Mouse (Mus musculus) brain, embryonic 14.5 days (tissue): ENCODE results near the gene Elovl2.
A peak's percentile ranks its signal among the peaks of the same experiment; 100 is the strongest.

Source experiments
- CTCF ChIP-seq: fragments of 200-500 bp; IDR thresholded peaks from 2 replicates; pipeline ENCODE4 v1.5.1; 2012; ENCODE audit warnings: inconsistent platforms, mild to moderate bottlenecking, moderate library complexity, borderline replicate concordance; ENCODE audit not compliant: insufficient read depth, insufficient read length; ENCODE audit errors: extremely low read depth
- POLR2A ChIP-seq: fragments of 200-500 bp; IDR thresholded peaks from 2 replicates; pipeline ENCODE4 v1.6.1; 2012; ENCODE audit warnings: mild to moderate bottlenecking, inconsistent platforms, borderline replicate concordance; ENCODE audit not compliant: poor library complexity, insufficient read depth, insufficient read length, severe bottlenecking; ENCODE audit errors: extremely low read depth

GRCm38 (mm10) chr13:41158426-41158825 lies 61.8 kb downstream of the Elovl2 start:
- TF ChIP-seq CTCF = peak; percentile 37; the same call in 1 of the 2 replicates
- TF ChIP-seq POLR2A = no peak
